In genomic region chr11:85270631-85271030, GRCm38 (mm10) we compare ENCODE assay signal across 9 mouse cellular contexts. TPM values are rescaled to one million over a fixed set of nuclear protein-coding genes. Genes with fewer than 3 reads are reported as not detected.
DNase-seq lines count a peak whose midpoint lies in the region; ATAC-seq and TF ChIP-seq lines count a peak whose summit lies in the region.
"Had no signal": no experiment of that assay in that cellular context is flagged by ENCODE, and none has a peak within 500 bp of the region (broad histone marks: within the 10 kb centered on the region; RNA-seq: fewer than 3 reads in every experiment).

No protein-coding gene starts in this region.

- no peak overlapping the region for H3K9ac ChIP-seq in kidney, embryonic 15.5 days
- no peak overlapping the region for H3K9ac ChIP-seq in CH12.LX (ENCODE audit: insufficient read depth, low read depth)
- no peak overlapping the region for H3K9ac ChIP-seq in liver, embryonic 13.5 days
- H3K9ac ChIP-seq: midbrain, embryonic 12.5 days had no signal

- ATAC-seq in kidney, embryonic 15.5 days (replicated peaks; ENCODE audit: low FRiP score), result no peak
- peak; percentile 54; the same call in 1 of the 2 replicates for ATAC-seq in liver, embryonic 13.5 days (ENCODE audit: low read depth)

- H3K27ac ChIP-seq in kidney, embryonic 15.5 days, result no peak overlapping the region
- no peak overlapping the region for H3K27ac ChIP-seq in CH12.LX (ENCODE audit: insufficient read depth, low read depth)
- no peak overlapping the region for H3K27ac ChIP-seq in liver, embryonic 13.5 days
- H3K27ac ChIP-seq: midbrain, embryonic 12.5 days had no signal

- H3K9me3 ChIP-seq in kidney, embryonic 15.5 days (replicated peaks), result no peaks in the 10 kb centered on the region
- H3K9me3 ChIP-seq in CH12.LX (replicated peaks; ENCODE audit: low read length), result peaks cover 6% of the 10 kb centered on the region
- no peaks in the 10 kb centered on the region for H3K9me3 ChIP-seq in liver, embryonic 13.5 days (replicated peaks)
- H3K9me3 ChIP-seq: midbrain, embryonic 12.5 days had no signal

- H3K4me3 ChIP-seq in kidney, embryonic 15.5 days (replicated peaks), result no peak overlapping the region
- H3K4me3 ChIP-seq in CH12.LX (replicated peaks in 1 of 3; ENCODE audit: low read depth in 2 of 3, low read length in 2 of 3, poor library complexity in 1 of 3), result no peak overlapping the region
- no peak overlapping the region for H3K4me3 ChIP-seq in liver, embryonic 13.5 days (replicated peaks)
- H3K4me3 ChIP-seq: midbrain, embryonic 12.5 days had no signal

- dilution Hi-C loops in CH12.LX (cut with MboI; ENCODE audit: extremely low pct_ligation_motif_present, extremely low pct_unique_long_range_greater_than_20kb, low sequenced_read_pairs), result no loop called here

- 56% methylated on average over 3 of the region's 3 CpGs for WGBS in kidney, embryonic 15.5 days
- WGBS in liver, embryonic 13.5 days (ENCODE audit: insufficient replicate concordance), result 40% methylated on average over 3 of the region's 3 CpGs

- TF ChIP-seq POLR2A in CH12.LX (IDR thresholded peaks at IDR 0.05; ENCODE audit: low read depth, low read length), result no peak

- TF ChIP-seq EP300 in CH12.LX (IDR thresholded peaks at IDR 0.05; ENCODE audit: low read length), result no peak

- no peaks in the 10 kb centered on the region for H3K27me3 ChIP-seq in kidney, embryonic 15.5 days
- no peaks in the 10 kb centered on the region for H3K27me3 ChIP-seq in CH12.LX (replicated peaks)
- no peaks in the 10 kb centered on the region for H3K27me3 ChIP-seq in liver, embryonic 13.5 days
- H3K27me3 ChIP-seq: midbrain, embryonic 12.5 days had no signal

- peak; percentile 62 for DNase-seq in kidney, adult 18-20 months
- DNase-seq in CH12.LX (ENCODE audit: extremely low read depth) (peak; percentile 77), R1 (ENCODE audit: low read depth, low spot score) (peak; percentile 90)
- peak; percentile 70 for DNase-seq in embryo, embryonic 10 days (ENCODE audit: low spot score)
- DNase-seq in liver, embryonic 13.5 days, result peak; percentile 55
- peak; percentile 57 to 84 for DNase-seq in spleen, postnatal 10 days (ENCODE audit: low spot score in 2 of 2)
- DNase-seq in layer of hippocampus, adult 9-11 months, result no peak

- 0 out of 2 replicates have a peak, but pooled peaks cover 3% of the 10 kb centered on the region for H3K4me1 ChIP-seq in kidney, embryonic 15.5 days
- no peaks in the 10 kb centered on the region for H3K4me1 ChIP-seq in CH12.LX (ENCODE audit: control insufficient read depth in 1 of 2, insufficient read depth in 2 of 2)
- H3K4me1 ChIP-seq in liver, embryonic 13.5 days (replicated peaks), result 0 out of 2 replicates have a peak, but pooled peaks cover 4% of the 10 kb centered on the region
- H3K4me1 ChIP-seq: midbrain, embryonic 12.5 days had no signal

- no peak overlapping the region for H3K4me2 ChIP-seq in kidney, embryonic 15.5 days
- H3K4me2 ChIP-seq in CH12.LX (ENCODE audit: insufficient read depth, low read depth, poor library complexity, severe bottlenecking), result no peak overlapping the region
- no peak overlapping the region for H3K4me2 ChIP-seq in liver, embryonic 13.5 days
- H3K4me2 ChIP-seq: midbrain, embryonic 12.5 days had no signal

- TF ChIP-seq RAD21 in CH12.LX (IDR thresholded peaks at IDR 0.05; ENCODE audit: low read depth, low read length), result peak; percentile 71

- in situ Hi-C loops in CH12.LX (cut with MboI; ENCODE audit: low pct_ligation_motif_present, low pct_unique_long_range_greater_than_20kb, low sequenced_read_pairs), result loop anchor here (5.0 kb wide), 1 partner anchor 72 kb away; no protein-coding TSS in a partner anchor

- H3K79me2 ChIP-seq in CH12.LX (replicated peaks; ENCODE audit: control insufficient read depth, extremely low read depth, insufficient read depth, poor library complexity, severe bottlenecking), result no peaks in the 10 kb centered on the region

- peak; percentile 78 for TF ChIP-seq CTCF in CH12.LX (conservative IDR thresholded peaks at IDR 0.05 in 1 of 2, IDR thresholded peaks at IDR 0.05 in 1 of 2; ENCODE audit: low read depth in 2 of 2, low read length in 2 of 2)

- no peaks in the 10 kb centered on the region for H3K36me3 ChIP-seq in kidney, embryonic 15.5 days
- no peaks in the 10 kb centered on the region for H3K36me3 ChIP-seq in CH12.LX (replicated peaks in 1 of 2; ENCODE audit: control insufficient read depth in 1 of 2, insufficient read depth in 1 of 2, low read length in 1 of 2)
- no peaks in the 10 kb centered on the region for H3K36me3 ChIP-seq in liver, embryonic 13.5 days
- H3K36me3 ChIP-seq: midbrain, embryonic 12.5 days had no signal

TF ChIP-seq in CH12.LX, 34 proteins besides CTCF, POLR2A, EP300 and RAD21:
- no peak for TF ChIP-seq ZKSCAN1 (IDR thresholded peaks at IDR 0.05; ENCODE audit: borderline replicate concordance, low read depth, low read length)
- peak; percentile 65 for TF ChIP-seq SMC3 (IDR thresholded peaks at IDR 0.05; ENCODE audit: low read depth, low read length)
- peak; percentile 48; the same call in 1 of the 2 replicates for TF ChIP-seq ZNF384 (IDR thresholded peaks at IDR 0.05; ENCODE audit: low read depth, low read length)

RNA-seq across cellular contexts. Expression of gene Appbp2, which starts 35.7 kb away (rescaled TPM):
- polyA plus RNA-seq in kidney, embryonic 15.5 days (2015; fragmentation: Nextera tagmentation; extraction: Ambion mirVana), result 45.4 and 46.7 TPM in 2 replicates
- total RNA-seq in CH12.LX (2012; rRNA removed) (31.1 and 36.7 TPM in 2 replicates), CH12.LX (2014; rRNA removed) (32.2 and 37.4 TPM in 2 replicates)
- 34.8 and 36.6 TPM in 2 replicates for polyA plus RNA-seq in CH12.LX (2012; ENCODE audit: insufficient read length, low read depth)
- 15.7 and 17.7 TPM in 2 replicates for polyA plus RNA-seq in liver, embryonic 13.5 days (2015; fragmentation: Nextera tagmentation; extraction: Ambion mirVana)

RNA-seq across cellular contexts. Expression of gene Ppm1d, which starts 40.4 kb away (rescaled TPM):
- 19.2 and 20.2 TPM in 2 replicates for polyA plus RNA-seq in kidney, embryonic 15.5 days (2015; fragmentation: Nextera tagmentation; extraction: Ambion mirVana)
- total RNA-seq in CH12.LX (2012; rRNA removed) (19.0 and 20.9 TPM in 2 replicates), CH12.LX (2014; rRNA removed) (25.1 and 26.1 TPM in 2 replicates)
- polyA plus RNA-seq in CH12.LX (2012; ENCODE audit: insufficient read length, low read depth), result 24.8 and 26.4 TPM in 2 replicates
- polyA plus RNA-seq in liver, embryonic 13.5 days (2015; fragmentation: Nextera tagmentation; extraction: Ambion mirVana), result 21.8 and 22.7 TPM in 2 replicates
